Mouse (Mus musculus): ENCODE measurements around the gene Pigo. TPM values are rescaled to one million over a fixed set of nuclear protein-coding genes. Genes with fewer than 3 reads are reported as not detected.
A peak's percentile ranks its signal among the peaks of the same experiment; 100 is the strongest.

Pigo gene
- polyA plus RNA-seq, 1 experiment from 2014 or later, result 15.0 TPM

DNA sequence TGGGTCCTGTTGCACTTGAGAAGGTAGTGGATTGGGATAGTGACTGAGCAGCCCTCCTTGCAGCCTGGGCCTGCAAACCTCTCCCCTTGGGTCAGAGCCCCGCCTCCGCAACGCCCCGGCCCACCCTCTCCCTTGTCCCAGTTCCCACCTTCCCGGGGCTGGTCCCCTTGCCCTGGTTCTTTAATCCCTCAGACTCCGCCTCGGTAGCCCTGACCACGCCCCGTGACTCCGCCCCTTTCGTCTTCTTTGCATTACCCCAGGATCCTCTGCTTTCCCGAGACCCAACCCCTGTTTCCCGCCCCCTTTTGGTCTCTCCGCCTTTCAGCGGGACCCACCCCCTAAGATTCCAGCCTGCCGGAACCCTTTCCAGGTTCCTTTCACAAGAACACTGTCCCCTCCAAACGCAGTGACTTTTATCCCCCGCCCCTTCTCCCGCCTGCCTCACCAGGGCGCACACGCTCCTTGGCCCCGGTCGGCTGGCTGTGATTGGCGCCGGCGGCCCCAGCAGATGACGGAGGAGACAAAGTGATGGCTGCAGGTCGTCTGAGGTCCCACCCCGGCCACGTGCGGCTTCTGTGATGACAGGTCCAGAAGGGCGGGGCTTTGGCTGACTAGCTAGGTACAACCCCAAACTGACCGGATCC is 20.2 kb upstream of the Pigo start, which contains the start of gene Fam214b:
Gene Fam214b, minus strand, starts transcription at position 562 of the 644 bp plus-strand sequence.
- under 1% methylated on average over 33 of the region's 33 CpGs for WGBS
- H3K4me3 ChIP-seq, result peak within 1 kb of the TSS; percentile 72
- H3K4me1 ChIP-seq (replicated peaks), result peaks cover 29% of the 10 kb centered on the region
- peak within 1 kb of the TSS; percentile 81 for H3K27ac ChIP-seq
- H3K9ac ChIP-seq, result peak within 1 kb of the TSS; percentile 64
- peak within 1 kb of the TSS; percentile 82 for H3K4me2 ChIP-seq
- H3K9me3 ChIP-seq (replicated peaks), result no peaks in the 10 kb centered on the region
- H3K36me3 ChIP-seq, result no peaks in the 10 kb centered on the region
- ATAC-seq (replicated peaks; ENCODE audit: insufficient number of reproducible peaks, insufficient read depth, low FRiP score, low read depth), result peak; percentile 94
- H3K27me3 ChIP-seq, result no peaks in the 10 kb centered on the region

DNA sequence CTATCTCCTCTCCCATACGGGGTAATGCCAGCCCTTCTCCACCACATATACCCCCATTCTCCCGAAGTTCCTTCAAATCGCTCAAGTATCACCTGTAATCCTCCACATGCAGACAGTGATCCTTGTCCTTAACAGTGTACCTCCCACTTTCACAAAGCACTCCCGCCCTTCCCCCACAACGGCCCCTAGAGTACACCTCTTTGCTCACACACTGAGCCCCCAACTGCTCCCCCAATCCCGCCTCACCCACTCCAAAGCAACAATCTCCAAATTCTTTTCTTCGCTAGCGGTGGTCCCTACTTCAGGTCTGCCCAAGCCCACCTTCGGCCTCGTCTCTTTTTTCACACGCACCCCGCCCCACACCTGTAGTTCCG is 19.7 kb upstream of the Pigo start:
- Histone ChIP-seq H3K27me3 (no peaks in the 10 kb centered on the region), H3K36me3 (no peaks in the 10 kb centered on the region), H3K9me3 (replicated peaks) (no peaks in the 10 kb centered on the region), H3K9ac (peak overlapping the region; percentile 47), H3K4me3 (peak overlapping the region; percentile 72), H3K27ac (peak overlapping the region; percentile 81), H3K4me2 (peak overlapping the region; percentile 82), H3K4me1 (replicated peaks) (peaks cover 33% of the 10 kb centered on the region)
- 6% methylated on average over 13 of the region's 13 CpGs for WGBS
- ATAC-seq (replicated peaks; ENCODE audit: insufficient number of reproducible peaks, insufficient read depth, low FRiP score, low read depth), result no peak; the same call in 1 of the 2 replicates

DNA sequence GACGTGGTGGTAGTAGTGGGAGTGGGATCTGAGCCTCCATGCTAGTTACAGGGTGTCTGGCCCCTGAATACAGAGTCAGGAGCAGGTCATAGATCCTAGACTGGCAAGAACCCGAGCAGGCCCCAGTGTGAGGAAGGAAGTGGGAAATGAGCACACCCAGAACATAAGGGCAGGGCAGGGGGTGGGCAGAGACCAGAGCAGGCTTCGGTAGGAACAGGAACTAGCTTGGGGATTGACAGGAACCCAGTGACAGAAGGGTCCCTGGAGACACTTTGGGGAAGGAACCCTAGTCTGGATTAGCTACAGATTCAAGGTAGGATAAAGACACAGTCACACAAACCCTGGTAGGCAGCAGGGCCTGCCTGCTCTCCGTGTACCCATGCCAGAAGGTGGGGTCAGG is 19.1 kb upstream of the Pigo start:
- Histone ChIP-seq H3K27ac (peak overlapping the region; percentile 81), H3K4me3 (peak overlapping the region; percentile 72), H3K4me2 (peak overlapping the region; percentile 82), H3K9me3 (replicated peaks) (no peaks in the 10 kb centered on the region), H3K4me1 (replicated peaks) (peaks cover 34% of the 10 kb centered on the region), H3K36me3 (no peaks in the 10 kb centered on the region), H3K27me3 (no peaks in the 10 kb centered on the region), H3K9ac (peak overlapping the region; percentile 47)
- ATAC-seq (replicated peaks; ENCODE audit: insufficient number of reproducible peaks, insufficient read depth, low FRiP score, low read depth), result no peak
- WGBS, result 25% methylated on average over 4 of the region's 4 CpGs

- ATAC-seq (replicated peaks; ENCODE audit: insufficient number of reproducible peaks, insufficient read depth, low FRiP score, low read depth), result no peak; the same call in 1 of the 2 replicates
- H3K9me3 ChIP-seq (replicated peaks), result no peaks in the 10 kb centered on the region
- 19% methylated on average over 7 of the region's 7 CpGs for WGBS
- no peaks in the 10 kb centered on the region for H3K36me3 ChIP-seq
- peak overlapping the region; percentile 38 for H3K9ac ChIP-seq
- H3K4me2 ChIP-seq, result peak overlapping the region; percentile 82
- H3K27ac ChIP-seq, result peak overlapping the region; percentile 81
- peak overlapping the region; percentile 72 for H3K4me3 ChIP-seq
- H3K4me1 ChIP-seq (replicated peaks), result peaks cover 43% of the 10 kb centered on the region
- no peaks in the 10 kb centered on the region for H3K27me3 ChIP-seq
These were observed 18.2 kb upstream of the Pigo start for GRCm38 (mm10) chr4:43043644-43044357.

DNA sequence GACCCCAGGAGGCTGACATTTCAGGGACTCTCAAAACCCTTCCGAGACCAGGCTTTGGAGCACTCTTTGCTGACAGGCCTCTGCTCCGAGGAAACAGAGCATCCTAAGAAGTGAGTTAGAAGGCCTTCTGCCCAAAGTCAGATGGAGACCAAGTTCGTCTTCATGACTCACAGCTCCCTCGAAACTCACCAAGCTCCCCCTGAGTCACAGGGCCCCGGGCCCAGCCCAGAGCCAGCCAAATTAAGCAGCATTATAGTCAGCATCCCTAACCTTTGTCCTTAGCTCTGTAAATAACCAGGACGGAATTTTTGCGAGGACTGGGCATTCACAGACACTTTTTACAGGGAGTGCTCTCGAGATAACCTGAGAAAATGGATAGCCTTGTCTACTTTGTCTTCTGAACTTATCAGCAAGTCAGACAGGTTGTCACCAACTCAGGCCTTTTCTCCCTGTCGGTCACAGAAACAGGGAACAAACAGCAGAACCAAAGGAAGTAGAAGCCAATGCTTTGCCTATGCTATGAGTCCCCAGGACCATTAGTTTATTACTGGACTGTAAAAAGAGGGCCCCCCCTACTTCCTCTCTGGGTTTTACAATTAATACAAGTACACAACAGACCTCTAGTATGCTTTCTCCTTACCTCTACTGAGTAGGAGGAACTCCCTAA is 15.4 kb upstream of the Pigo start:
- no peak overlapping the region for H3K27ac ChIP-seq
- WGBS, result 55% methylated on average over 9 of the region's 9 CpGs
- H3K4me3 ChIP-seq, result no peak overlapping the region
- peaks cover 46% of the 10 kb centered on the region for H3K4me1 ChIP-seq (replicated peaks)
- no peak overlapping the region for H3K4me2 ChIP-seq
- H3K9me3 ChIP-seq (replicated peaks), result no peaks in the 10 kb centered on the region
- peaks cover 7% of the 10 kb centered on the region for H3K36me3 ChIP-seq
- H3K27me3 ChIP-seq, result no peaks in the 10 kb centered on the region
- no peak for ATAC-seq (replicated peaks; ENCODE audit: insufficient number of reproducible peaks, insufficient read depth, low FRiP score, low read depth)
- H3K9ac ChIP-seq, result no peak overlapping the region

- Histone ChIP-seq H3K27me3 (no peaks in the 10 kb centered on the region), H3K27ac (peak overlapping the region; percentile 80), H3K9me3 (replicated peaks) (no peaks in the 10 kb centered on the region), H3K4me1 (replicated peaks) (peaks cover 42% of the 10 kb centered on the region), H3K4me3 (peak overlapping the region; percentile 87), H3K4me2 (peak overlapping the region; percentile 95), H3K9ac (peak overlapping the region; percentile 83), H3K36me3 (peaks cover 12% of the 10 kb centered on the region)
- ATAC-seq (replicated peaks; ENCODE audit: insufficient number of reproducible peaks, insufficient read depth, low FRiP score, low read depth), result peak; percentile 98
- under 1% methylated on average over 25 of the region's 25 CpGs for WGBS
These were observed 14.5 kb upstream of the Pigo start for GRCm38 (mm10) chr4:43040114-43040572.

- Histone ChIP-seq H3K9ac (peak overlapping the region; percentile 83), H3K27ac (peak overlapping the region; percentile 80), H3K27me3 (no peaks in the 10 kb centered on the region), H3K4me2 (peak overlapping the region; percentile 95), H3K4me3 (peak overlapping the region; percentile 87), H3K36me3 (peaks cover 14% of the 10 kb centered on the region), H3K9me3 (replicated peaks) (no peaks in the 10 kb centered on the region), H3K4me1 (replicated peaks) (peaks cover 37% of the 10 kb centered on the region)
- peak; percentile 11 for ATAC-seq (replicated peaks; ENCODE audit: insufficient number of reproducible peaks, insufficient read depth, low FRiP score, low read depth)
- 4% methylated on average over 11 of the region's 11 CpGs for WGBS
These were observed 14.0 kb upstream of the Pigo start for GRCm38 (mm10) chr4:43039609-43040008.

DNA sequence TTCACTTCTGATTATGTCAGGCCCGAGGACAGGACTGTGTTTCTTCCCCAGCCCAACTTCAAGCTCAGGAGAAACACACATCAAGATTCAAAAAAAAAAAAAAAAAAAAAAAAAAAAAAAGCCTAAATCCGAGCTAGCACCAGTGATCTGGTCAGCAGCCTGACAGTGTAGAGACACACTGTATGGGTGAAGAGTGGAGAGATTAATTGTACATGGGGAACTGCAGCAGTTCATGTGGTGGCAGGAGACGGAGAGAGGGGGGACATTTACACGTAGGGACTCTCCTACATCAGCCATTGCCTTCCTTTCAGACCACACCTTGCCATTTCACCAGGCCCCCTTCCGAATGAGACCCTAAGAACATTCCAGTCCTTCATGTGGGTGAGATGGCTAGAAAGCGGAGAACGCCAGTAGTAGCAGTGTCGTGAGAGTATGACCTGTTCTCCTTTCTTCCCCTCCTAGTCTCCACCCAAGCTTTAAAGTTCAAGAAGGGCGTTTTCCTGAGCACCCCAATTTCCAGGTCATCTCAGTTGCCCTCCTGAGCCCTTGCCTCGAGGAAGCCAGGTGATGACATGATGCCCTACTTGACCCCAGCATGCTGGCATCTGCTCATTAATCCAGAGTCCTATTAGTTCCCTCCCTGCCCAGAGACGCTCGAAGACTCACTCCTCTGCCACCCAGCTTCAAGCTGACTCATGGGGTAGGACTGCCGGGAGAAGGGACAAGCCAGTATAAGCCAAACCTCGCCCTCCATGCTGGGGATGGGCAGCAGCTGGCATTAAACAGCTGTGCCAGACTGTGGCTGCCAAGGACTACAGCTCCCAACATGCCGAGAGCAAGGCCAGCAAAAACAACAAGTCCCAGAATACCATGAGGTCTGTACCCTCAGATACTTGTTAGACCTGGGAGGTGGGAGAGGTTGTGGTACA is 13.2 kb upstream of the Pigo start:
- Histone ChIP-seq H3K36me3 (peaks cover 21% of the 10 kb centered on the region), H3K4me2 (peak overlapping the region; percentile 95), H3K27ac (peak overlapping the region; percentile 80), H3K4me1 (replicated peaks) (peaks cover 29% of the 10 kb centered on the region), H3K9ac (peak overlapping the region; percentile 83), H3K9me3 (replicated peaks) (no peaks in the 10 kb centered on the region), H3K27me3 (no peaks in the 10 kb centered on the region), H3K4me3 (peak overlapping the region; percentile 87)
- ATAC-seq (replicated peaks; ENCODE audit: insufficient number of reproducible peaks, insufficient read depth, low FRiP score, low read depth), result no peak
- 42% methylated on average over 15 of the region's 15 CpGs for WGBS

GRCm38 (mm10) chr4:43037860-43038566 is 12.4 kb upstream of the Pigo start:
- H3K27me3 ChIP-seq, result no peaks in the 10 kb centered on the region
- H3K9ac ChIP-seq, result no peak overlapping the region
- no peak overlapping the region; the same call in 1 of the 2 replicates for H3K4me2 ChIP-seq
- WGBS, result 26% methylated on average over 4 of the region's 4 CpGs
- no peak overlapping the region for H3K4me3 ChIP-seq
- ATAC-seq (replicated peaks; ENCODE audit: insufficient number of reproducible peaks, insufficient read depth, low FRiP score, low read depth), result no peak
- no peak overlapping the region for H3K27ac ChIP-seq
- no peaks in the 10 kb centered on the region for H3K9me3 ChIP-seq (replicated peaks)
- peaks cover 24% of the 10 kb centered on the region for H3K4me1 ChIP-seq (replicated peaks)
- H3K36me3 ChIP-seq, result peaks cover 28% of the 10 kb centered on the region

GRCm38 (mm10) chr4:43036356-43036755 is 10.7 kb upstream of the Pigo start:
- H3K36me3 ChIP-seq, result peaks cover 28% of the 10 kb centered on the region
- H3K9me3 ChIP-seq (replicated peaks), result no peaks in the 10 kb centered on the region
- H3K27ac ChIP-seq, result no peak overlapping the region
- no peak for ATAC-seq (replicated peaks; ENCODE audit: insufficient number of reproducible peaks, insufficient read depth, low FRiP score, low read depth)
- no peak overlapping the region for H3K4me3 ChIP-seq
- H3K4me1 ChIP-seq (replicated peaks), result peaks cover 28% of the 10 kb centered on the region
- H3K27me3 ChIP-seq, result no peaks in the 10 kb centered on the region
- no peak overlapping the region for H3K9ac ChIP-seq
- no peak overlapping the region for H3K4me2 ChIP-seq
- 82% methylated on average over 10 of the region's 10 CpGs for WGBS

Data from heart, embryonic 15.5 days (tissue).